Mouse (Mus musculus): ENCODE results near the gene Omd.

Omd gene

DNA sequence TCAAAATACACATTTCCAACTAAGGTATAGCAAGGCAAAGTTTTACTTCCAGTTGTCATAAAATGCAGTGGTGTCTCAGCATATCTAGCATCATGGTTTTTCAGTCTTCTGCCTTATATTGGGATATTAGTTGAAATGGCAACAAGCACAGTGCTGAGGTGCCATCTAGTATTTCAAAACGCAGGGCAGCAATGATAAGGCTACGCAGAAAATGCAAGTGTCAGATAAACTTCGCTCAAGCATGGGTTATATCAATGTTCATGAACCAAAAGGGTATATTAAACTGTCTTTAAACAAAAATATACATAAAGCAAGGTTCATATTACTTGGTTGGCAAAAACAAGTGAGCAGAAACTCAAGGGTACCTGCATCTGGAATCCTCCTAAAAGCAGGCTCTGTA, 34.8 kb downstream of the Omd start:
- DNase-seq, result no peak

- no peak for DNase-seq
These were observed 36.1 kb downstream of the Omd start for GRCm38 (mm10) chr13:49618365-49618764.

DNA sequence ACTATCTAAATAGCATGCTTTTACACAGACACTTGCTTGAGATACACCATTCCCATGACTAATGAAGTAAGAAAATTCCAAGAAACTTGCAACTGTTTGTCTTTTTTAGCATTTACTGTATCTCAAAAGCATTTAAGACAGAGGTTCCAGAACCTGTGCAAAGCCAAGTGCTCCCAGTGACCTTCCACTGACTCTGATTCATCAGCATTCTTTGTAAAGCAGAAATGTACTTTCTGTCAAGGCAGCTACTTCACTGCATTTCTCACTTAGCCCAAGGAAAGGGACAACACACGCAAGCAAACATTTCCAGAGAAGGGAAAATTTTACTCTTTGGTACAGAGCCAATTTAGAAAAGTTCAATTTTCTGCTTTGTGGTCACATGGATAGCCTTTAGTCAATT, 41.0 kb downstream of the Omd start:
- DNase-seq, result no peak

DNA sequence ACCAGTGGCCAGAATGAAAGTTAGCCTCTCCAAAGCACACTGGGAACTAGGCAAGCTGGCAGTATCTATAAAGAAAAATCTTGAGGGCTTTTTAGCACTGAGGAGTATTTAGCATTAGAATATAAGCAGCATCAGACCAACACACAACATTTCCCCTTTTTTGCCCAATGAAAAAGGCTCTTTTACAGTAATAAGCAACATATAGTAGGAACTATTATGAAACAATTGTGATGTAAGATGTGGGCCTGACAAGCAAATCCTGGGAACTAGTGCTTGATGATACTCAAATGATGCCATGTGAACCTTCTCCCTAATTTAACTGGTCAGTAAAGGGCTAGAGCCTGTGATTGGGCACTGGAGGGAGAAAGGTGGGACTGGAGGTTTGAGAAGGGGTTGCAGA, 45.9 kb downstream of the Omd start:
- no peak for DNase-seq

DNA sequence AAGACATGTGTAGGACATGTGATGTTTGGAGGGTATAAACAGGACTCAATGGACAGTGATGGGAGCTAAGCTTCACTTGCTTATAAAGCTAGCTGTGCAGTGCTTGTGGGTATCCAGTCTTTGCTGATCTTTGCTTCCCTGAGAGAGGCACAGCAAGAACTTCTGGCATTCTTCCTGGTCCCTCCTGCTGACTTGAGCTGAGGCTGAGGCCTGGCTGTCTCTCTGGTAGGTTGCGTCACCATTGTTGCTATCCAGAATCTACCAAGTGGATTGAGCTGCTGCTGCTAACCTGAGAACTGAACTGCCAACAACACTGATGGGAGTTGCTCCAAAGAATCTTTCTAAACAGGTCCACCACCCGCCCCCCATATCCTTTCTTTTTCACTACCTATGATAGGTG, 46.8 kb downstream of the Omd start:
- DNase-seq, result no peak

DNA sequence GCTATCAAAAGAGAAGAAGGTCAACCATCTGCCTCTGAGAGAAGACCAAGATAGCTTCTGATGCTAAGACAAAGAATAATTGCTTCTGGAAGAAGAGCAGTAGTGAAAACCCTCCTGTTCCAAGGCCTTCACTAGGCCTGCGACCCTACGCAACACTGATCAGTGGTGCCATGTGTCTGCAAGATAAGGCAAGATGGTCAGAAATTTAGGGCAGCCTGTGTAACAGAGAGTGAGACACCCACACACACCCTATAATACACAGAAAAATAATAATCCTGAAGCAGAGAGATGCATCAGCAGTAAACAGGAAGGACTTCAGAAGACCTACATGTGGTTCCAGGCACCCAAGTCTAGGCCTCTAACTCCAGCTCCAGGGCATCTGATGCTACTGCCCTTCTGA, 57.7 kb downstream of the Omd start:
- DNase-seq, result no peak
